Mouse (Mus musculus) bone marrow macrophage, adult 2 months (primary cell): ENCODE measurements around the gene Ppfia3.

Experiments
- CTCF ChIP-seq: IDR thresholded peaks from 2 replicates; pipeline ENCODE4 v1.5.1; 2012; ENCODE audit warnings: low read depth, mild to moderate bottlenecking, low read length, moderate library complexity
- POLR2A ChIP-seq: IDR thresholded peaks from 2 replicates; pipeline ENCODE4 v1.6.1; 2012; ENCODE audit warnings: mild to moderate bottlenecking, low read depth, low read length, borderline replicate concordance

DNA sequence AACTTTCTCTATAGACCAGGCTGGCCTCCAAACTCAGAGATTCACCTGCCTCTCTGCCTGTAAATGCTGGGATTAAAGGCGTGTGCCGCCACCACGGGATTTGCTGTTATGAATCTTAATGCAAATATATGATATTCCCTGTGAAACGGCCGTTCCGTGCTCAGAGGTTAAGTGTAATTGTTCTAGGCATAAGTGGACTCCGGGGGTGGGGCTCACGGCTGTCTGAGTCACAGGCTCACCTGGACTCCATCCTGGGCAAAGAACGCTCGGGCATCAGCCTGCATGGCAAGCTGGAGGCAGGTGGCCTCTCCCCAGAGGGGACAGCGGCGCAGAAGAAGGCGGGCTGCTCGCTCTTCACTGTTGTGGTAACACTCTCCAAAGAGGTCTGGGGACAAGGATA lies 50.3 kb downstream of the Ppfia3 start:
- TF ChIP-seq CTCF (no peak), POLR2A (no peak)
